Mouse (Mus musculus) hindbrain, postnatal 0 days (tissue): ENCODE results near the gene Snx21. TPM values are rescaled to one million over a fixed set of nuclear protein-coding genes. Genes with fewer than 3 reads are reported as not detected.

ENCODE experiments used
- ATAC-seq: fragments of 200-750 bp; cut with Nextera tagmentation; 2 replicates; pipeline ENCODE4 v1.8.0; 2017; ENCODE audit warnings: mild to moderate bottlenecking, moderate TSS enrichment, moderate library complexity
- DNase-seq: peaks from one replicate; pipeline ENCODE4 v3.0.0-alpha.2; 2015; ENCODE audit warnings: low spot score
- H3K27ac ChIP-seq: fragments of 300-500 bp; sonication (generic); 2 replicates; pipeline ENCODE4 v1.5.1; 2014; ENCODE audit warnings: mild to moderate bottlenecking
- H3K27me3 ChIP-seq: fragments of 300-500 bp; sonication (generic); 2 replicates; pipeline ENCODE4 v1.6.1; 2014; ENCODE audit warnings: low read length, mixed read lengths; ENCODE audit not compliant: insufficient read depth
- H3K36me3 ChIP-seq: fragments of 300-500 bp; sonication (generic); 2 replicates; pipeline ENCODE4 v1.6.1; 2014; ENCODE audit warnings: low read length, mixed read lengths; ENCODE audit not compliant: insufficient read depth
- H3K4me1 ChIP-seq: fragments of 300-500 bp; sonication (generic); 2 replicates; pipeline ENCODE4 v1.6.1; 2014; ENCODE audit warnings: antibody characterized with exemption, low read length, mixed read lengths; ENCODE audit not compliant: insufficient read depth
- H3K4me2 ChIP-seq: fragments of 300-500 bp; sonication (generic); 2 replicates; pipeline ENCODE4 v1.6.1; 2014; ENCODE audit warnings: low read depth, mild to moderate bottlenecking, low read length, moderate library complexity, mixed read lengths
- H3K4me3 ChIP-seq: fragments of 300-500 bp; sonication (generic); 2 replicates; pipeline ENCODE4 v1.5.1; 2014; ENCODE audit warnings: low read length
- H3K9ac ChIP-seq: fragments of 300-500 bp; sonication (generic); replicated peaks from 2 replicates; pipeline ENCODE4 v1.6.1; 2014; ENCODE audit warnings: mild to moderate bottlenecking, low read length, moderate library complexity, mixed read lengths
- H3K9me3 ChIP-seq: fragments of 300-500 bp; sonication (generic); 2 replicates; pipeline ENCODE4 v1.6.1; 2016; ENCODE audit warnings: low read length, mixed read lengths
- CTCF ChIP-seq: IDR thresholded peaks from 2 replicates; pipeline ENCODE4 v1.5.1; 2016; ENCODE audit warnings: antibody characterized with exemption, control low read depth, low read depth
- WGBS: fragments of 180-500 bp; shearing (Covaris S2); extraction: QIAGEN DNeasy Blood & Tissue Kit; methylation state at CpG from one replicate; pipeline ENCODE4 v1.1.7; 2014; 5-methylcytosine and 5-hydroxymethylcytosine counted together
- polyA plus RNA-seq: library from polyadenylated mRNA; unstranded; fragments of >200 nt; fragmentation: Nextera tagmentation; extraction: Ambion mirVana; gene quantifications from 2 replicates; pipeline ENCODE4 v1.2.1, GENCODE M21; 2015
- total RNA-seq: library from RNA; depleted of rRNA; stranded (reverse); fragments of >200 nt; gene quantifications from 2 replicates; pipeline ENCODE4 v1.2.3, GENCODE M21; 2014

Gene Snx21
- total and polyA plus RNA-seq, 2 experiments from 2014 or later: 47.6 to 102 TPM

DNA sequence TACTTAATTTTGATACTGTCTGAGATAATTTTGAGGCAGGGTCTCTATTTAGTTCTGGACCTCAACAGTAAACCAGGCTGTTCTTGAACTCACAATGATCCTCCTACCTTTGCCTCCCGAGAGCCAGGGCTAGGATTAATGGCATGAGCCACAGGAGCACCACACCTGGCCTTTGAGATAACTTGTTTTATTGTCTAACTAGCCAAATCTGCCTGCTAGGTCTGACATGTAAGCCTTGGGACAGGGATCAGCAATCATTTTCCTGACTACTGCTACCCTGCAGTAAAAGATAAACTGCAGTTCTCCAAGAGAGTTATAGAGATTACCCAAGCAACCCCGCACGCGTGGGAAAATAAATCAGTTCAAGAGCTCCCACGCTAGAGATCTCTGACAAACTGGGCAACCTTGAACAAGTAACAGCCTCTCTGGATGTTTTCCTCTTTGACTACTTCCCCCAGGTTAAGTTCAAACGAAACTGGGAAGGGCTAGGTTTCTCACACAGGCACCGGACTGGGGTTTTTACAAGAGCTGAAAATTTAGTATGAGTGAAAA is 678 bp upstream of the Snx21 start:
- 12% methylated on average over 7 of the region's 7 CpGs for WGBS
- Histone ChIP-seq H3K4me3 (peak overlapping the region; percentile 75), H3K27ac (peak overlapping the region; percentile 89), H3K27me3 (no peaks in the 10 kb centered on the region), H3K36me3 (no peaks in the 10 kb centered on the region), H3K9me3 (no peaks in the 10 kb centered on the region), H3K4me2 (peak overlapping the region; percentile 93), H3K9ac (peak overlapping the region; percentile 92; the same call in 1 of the 2 replicates), H3K4me1 (no peaks in the 10 kb centered on the region; the same call in 1 of the 2 replicates)
- no peak for TF ChIP-seq CTCF
- no peak for DNase-seq
- ATAC-seq: no peak

DNA sequence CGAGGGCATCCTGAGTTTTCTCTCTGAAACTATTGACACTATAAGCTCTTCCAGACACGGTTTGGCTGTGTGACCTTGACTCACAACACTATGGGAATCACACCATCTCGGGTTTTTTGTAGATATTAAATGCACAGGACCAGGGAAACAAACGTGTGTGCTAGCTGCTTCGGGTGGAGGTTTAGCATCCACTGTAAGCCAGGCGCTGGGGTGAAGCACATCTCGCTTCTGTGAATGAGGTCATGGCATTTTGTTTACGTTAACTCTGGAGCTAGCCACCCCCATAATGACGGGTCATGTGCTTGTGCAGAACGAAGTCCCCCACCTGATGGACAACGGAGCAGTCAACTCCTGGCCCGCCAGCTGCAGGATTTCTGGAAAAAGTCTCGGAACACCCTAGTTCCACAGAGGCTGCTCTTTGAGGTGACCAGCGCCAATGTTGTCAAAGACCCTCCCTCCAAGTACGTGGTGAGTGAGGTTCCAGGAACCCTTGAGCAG is 814 bp downstream of the Snx21 start:
- no peak for TF ChIP-seq CTCF
- Histone ChIP-seq H3K4me2 (peak overlapping the region; percentile 93), H3K4me3 (peak overlapping the region; percentile 75), H3K9ac (peak overlapping the region; percentile 92), H3K9me3 (no peaks in the 10 kb centered on the region), H3K27me3 (no peaks in the 10 kb centered on the region), H3K27ac (peak overlapping the region; percentile 89), H3K36me3 (0 out of 2 replicates have a peak, but pooled peaks cover 6% of the 10 kb centered on the region), H3K4me1 (no peaks in the 10 kb centered on the region; the same call in 1 of the 2 replicates)
- peak; percentile 48 for DNase-seq
- WGBS: 7% methylated on average over 15 of the region's 15 CpGs
- ATAC-seq: peak; percentile 25; the same call in 1 of the 2 replicates

DNA sequence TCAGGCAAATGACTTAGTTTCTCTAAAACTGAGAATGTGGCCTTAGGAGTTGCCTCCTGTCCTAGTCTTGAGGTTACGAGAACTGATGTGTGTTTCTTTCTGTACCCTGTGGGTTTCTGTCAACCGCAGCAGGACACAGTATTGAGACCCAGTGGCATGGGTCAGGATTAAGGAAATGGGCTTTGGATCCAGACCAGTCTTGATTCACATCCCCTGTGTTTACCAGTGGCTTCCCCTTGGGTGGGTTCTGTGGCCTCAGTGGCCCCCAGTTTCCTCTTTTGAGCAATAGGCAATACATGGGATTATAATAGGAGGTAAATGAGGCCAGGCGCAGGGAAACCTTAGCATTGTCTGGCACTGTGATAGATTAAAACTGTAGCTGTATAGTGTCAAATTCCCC is 1.4 kb downstream of the Snx21 start:
- no peaks in the 10 kb centered on the region; the same call in 1 of the 2 replicates for H3K4me1 ChIP-seq
- H3K27ac ChIP-seq: peak overlapping the region; percentile 89; the same call in 1 of the 2 replicates
- WGBS: 79% methylated on average over 3 of the region's 3 CpGs
- H3K9ac ChIP-seq: peak overlapping the region; percentile 92; the same call in 1 of the 2 replicates
- H3K4me2 ChIP-seq: peak overlapping the region; percentile 93
- H3K27me3 ChIP-seq: no peaks in the 10 kb centered on the region
- DNase-seq: no peak
- H3K36me3 ChIP-seq: peaks cover 11% of the 10 kb centered on the region; the same call in 1 of the 2 replicates
- no peaks in the 10 kb centered on the region for H3K9me3 ChIP-seq
- no peak for ATAC-seq
- no peak for TF ChIP-seq CTCF
- peak overlapping the region; percentile 75 for H3K4me3 ChIP-seq

DNA sequence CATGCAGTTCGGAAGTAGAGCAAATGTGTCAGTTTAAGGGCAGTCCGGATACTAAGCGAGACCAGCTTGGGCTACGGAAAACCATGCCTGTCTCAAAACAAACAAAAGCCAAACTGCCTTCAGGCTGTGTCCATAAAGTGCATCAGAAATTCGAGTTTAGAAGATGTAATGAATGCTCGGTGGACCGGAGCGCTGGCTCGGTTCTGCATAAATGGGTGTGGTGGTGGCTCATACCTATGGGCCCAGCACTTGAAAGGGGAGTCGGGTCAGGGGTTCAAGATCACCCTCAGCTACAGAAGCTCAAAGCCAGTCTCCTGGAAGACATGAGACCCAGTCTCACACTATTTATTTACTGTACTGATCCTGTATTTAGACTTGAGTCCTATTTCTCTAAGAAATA is 2.2 kb downstream of the Snx21 start:
- WGBS: 79% methylated on average over 10 of the region's 10 CpGs

DNA sequence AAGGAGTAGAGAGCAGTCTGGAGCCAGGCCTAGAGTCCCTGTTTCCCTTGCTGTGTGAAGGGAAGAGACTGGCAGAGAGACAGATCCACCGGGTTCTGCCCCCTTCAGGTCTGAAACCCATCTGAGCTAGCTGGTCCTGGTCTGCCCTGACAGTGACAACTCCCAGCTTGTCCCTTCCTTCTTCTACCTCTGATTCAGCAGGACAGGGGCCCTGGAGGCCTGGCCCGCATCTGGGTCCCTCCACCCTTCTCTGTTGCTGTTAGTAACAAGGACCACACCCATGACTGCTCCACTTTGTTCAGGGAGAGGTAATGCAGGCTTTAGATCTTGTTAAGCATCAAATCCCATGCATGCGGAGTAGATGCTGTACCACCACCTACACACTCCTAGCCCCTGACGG is 2.8 kb downstream of the Snx21 start:
- no peak for ATAC-seq
- Histone ChIP-seq H3K4me1 (no peaks in the 10 kb centered on the region; the same call in 1 of the 2 replicates), H3K27ac (no peak overlapping the region), H3K27me3 (no peaks in the 10 kb centered on the region), H3K4me3 (no peak overlapping the region), H3K36me3 (peaks cover 21% of the 10 kb centered on the region; the same call in 1 of the 2 replicates), H3K9me3 (no peaks in the 10 kb centered on the region), H3K4me2 (no peak overlapping the region), H3K9ac (no peak overlapping the region)
- no peak for TF ChIP-seq CTCF
- WGBS: 77% methylated on average over 4 of the region's 4 CpGs
- no peak for DNase-seq

More for the DNA sequence above, 2.2 kb downstream of the Snx21 start:
- ATAC-seq: no peak
- Histone ChIP-seq H3K36me3 (peaks cover 18% of the 10 kb centered on the region; the same call in 1 of the 2 replicates), H3K9me3 (no peaks in the 10 kb centered on the region), H3K27ac (no peak overlapping the region), H3K4me3 (no peak overlapping the region), H3K27me3 (no peaks in the 10 kb centered on the region), H3K4me1 (no peaks in the 10 kb centered on the region; the same call in 1 of the 2 replicates), H3K9ac (no peak overlapping the region), H3K4me2 (peak overlapping the region; percentile 93)
- DNase-seq: no peak
- no peak for TF ChIP-seq CTCF

DNA sequence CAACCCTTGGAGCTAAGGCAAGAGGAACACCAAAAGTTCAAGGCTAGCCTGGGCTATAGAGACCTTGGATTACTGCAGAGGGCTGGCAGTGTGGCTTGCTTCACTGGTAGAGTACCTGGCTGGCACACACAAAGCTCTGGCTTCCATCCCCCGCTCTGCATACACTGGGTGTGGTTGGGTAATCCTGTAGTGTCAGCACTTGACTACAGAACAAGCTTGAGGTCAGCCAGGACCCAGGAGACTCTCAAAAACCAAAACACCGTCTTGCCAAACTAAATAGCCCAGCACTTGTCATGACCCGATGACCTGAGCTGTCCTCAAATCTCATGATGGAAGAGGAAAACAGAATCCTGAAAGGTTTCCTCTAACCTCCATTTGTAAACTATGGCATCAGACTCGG is 4.8 kb downstream of the Snx21 start:
- ATAC-seq (no peak), DNase-seq (no peak)
- H3K4me2 ChIP-seq: no peak overlapping the region
- no peaks in the 10 kb centered on the region; the same call in 1 of the 2 replicates for H3K4me1 ChIP-seq
- WGBS: 88% methylated on average over 4 of the region's 4 CpGs
- no peak for TF ChIP-seq CTCF
- H3K9ac ChIP-seq: no peak overlapping the region
- H3K27ac ChIP-seq: no peak overlapping the region
- H3K9me3 ChIP-seq: no peaks in the 10 kb centered on the region
- peaks cover 28% of the 10 kb centered on the region; the same call in 1 of the 2 replicates for H3K36me3 ChIP-seq
- no peaks in the 10 kb centered on the region for H3K27me3 ChIP-seq
- no peak overlapping the region for H3K4me3 ChIP-seq

DNA sequence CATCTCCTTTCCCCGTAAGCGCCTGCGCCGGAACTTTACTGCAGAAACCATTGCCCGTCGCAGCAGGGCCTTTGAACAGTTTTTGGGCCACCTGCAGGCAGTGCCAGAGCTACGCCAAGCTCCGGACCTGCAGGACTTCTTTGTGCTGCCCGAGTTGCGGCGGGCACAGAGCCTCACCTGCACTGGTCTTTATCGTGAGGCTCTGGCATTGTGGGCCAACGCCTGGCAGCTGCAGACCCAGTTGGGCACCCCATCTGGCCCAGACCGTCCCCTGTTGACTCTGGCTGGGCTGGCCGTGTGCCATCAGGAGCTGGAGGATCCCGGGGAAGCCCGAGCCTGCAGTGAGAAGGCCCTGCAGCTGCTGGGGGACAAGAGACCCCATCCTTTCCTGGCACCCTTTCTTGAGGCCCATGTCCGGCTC is 6.2 kb downstream of the Snx21 start:
- WGBS: 78% methylated on average over 18 of the region's 18 CpGs
- Histone ChIP-seq H3K4me3 (no peak overlapping the region), H3K9me3 (no peaks in the 10 kb centered on the region), H3K27me3 (no peaks in the 10 kb centered on the region), H3K9ac (no peak overlapping the region), H3K27ac (no peak overlapping the region), H3K4me2 (no peak overlapping the region), H3K36me3 (peaks cover 33% of the 10 kb centered on the region; the same call in 1 of the 2 replicates), H3K4me1 (no peaks in the 10 kb centered on the region; the same call in 1 of the 2 replicates)
- ATAC-seq: no peak
- no peak for DNase-seq
- TF ChIP-seq CTCF: no peak
